Mouse (Mus musculus) MEL (cell line): ENCODE data around the gene Ubxn4. TPM values are rescaled to one million over a fixed set of nuclear protein-coding genes. Genes with fewer than 3 reads are reported as not detected.

Experiments used
- DNase-seq: peaks from one replicate; pipeline ENCODE4 v3.0.0; 2011; ENCODE audit warnings: low read depth, low spot score
- H3K27ac ChIP-seq: 2 replicates; pipeline ENCODE4 v1.5.1; 2012; ENCODE audit warnings: low read depth, mild to moderate bottlenecking, control low read depth, low read length, moderate library complexity; ENCODE audit not compliant: control insufficient read depth
- H3K27me3 ChIP-seq, 2 experiments: fragments of 150-350 bp in 1 of 2; sonication (generic) in 1 of 2; 2 replicates each; pipeline ENCODE4 v1.6.1; 2012; ENCODE audit warnings: low read length in 2 of 2, mild to moderate bottlenecking in 2 of 2, improper control_type of control experiment in 1 of 2, moderate library complexity in 1 of 2; ENCODE audit not compliant: insufficient read depth in 2 of 2, control insufficient read depth in 1 of 2
- H3K36me3 ChIP-seq, 2 experiments: 2 replicates each; pipeline ENCODE4 v1.6.1; 2012 to 2014; ENCODE audit warnings: low read length in 2 of 2, improper control_type of control experiment in 1 of 2, inconsistent platforms in 1 of 2, mild to moderate bottlenecking in 1 of 2; ENCODE audit not compliant: insufficient read depth in 2 of 2, control insufficient read depth in 1 of 2
- H3K4me1 ChIP-seq, 2 experiments: fragments of 150-350 bp in 1 of 2; sonication (generic) in 1 of 2; 2 replicates each; pipeline ENCODE4 v1.6.1; 2012; ENCODE audit warnings: low read length in 2 of 2, improper control_type of control experiment in 1 of 2, mild to moderate bottlenecking in 1 of 2; ENCODE audit not compliant: insufficient read depth in 2 of 2, control insufficient read depth in 1 of 2
- H3K4me3 ChIP-seq, 2 experiments: fragments of 150-350 bp in 1 of 2; sonication (generic) in 1 of 2; 2 replicates each; pipeline ENCODE4 v1.5.1; 2012; ENCODE audit warnings: low read depth in 2 of 2, low read length in 2 of 2, mild to moderate bottlenecking in 2 of 2, moderate library complexity in 2 of 2, control low read depth in 1 of 2, improper control_type of control experiment in 1 of 2; ENCODE audit not compliant: control insufficient read depth in 1 of 2, insufficient read depth in 1 of 2
- H3K79me2 ChIP-seq: 2 replicates; pipeline ENCODE4 v1.6.1; 2012; ENCODE audit warnings: mild to moderate bottlenecking, low read length, moderate library complexity; ENCODE audit not compliant: control insufficient read depth, poor library complexity, insufficient read depth
- H3K9ac ChIP-seq: 2 replicates; pipeline ENCODE4 v1.6.1; 2012; ENCODE audit warnings: low read depth, mild to moderate bottlenecking, control low read depth, low read length, moderate library complexity; ENCODE audit not compliant: control insufficient read depth, poor library complexity, severe bottlenecking
- H3K9me3 ChIP-seq: fragments of 150-350 bp; sonication (generic); replicated peaks from 2 replicates; pipeline ENCODE4 v1.6.1; 2012; ENCODE audit warnings: mild to moderate bottlenecking, low read length, improper control_type of control experiment, moderate library complexity; ENCODE audit not compliant: insufficient read depth
- BHLHE40 ChIP-seq: IDR thresholded peaks from 2 replicates; pipeline ENCODE4 v1.6.1; 2012; ENCODE audit warnings: low read depth, mild to moderate bottlenecking, inconsistent platforms, low read length, improper control_type of control experiment, borderline replicate concordance
- CHD1 ChIP-seq: IDR thresholded peaks from 2 replicates; pipeline ENCODE4 v1.6.1; 2012; ENCODE audit warnings: low read depth, mild to moderate bottlenecking, inconsistent platforms, low read length, improper control_type of control experiment
- CHD2 ChIP-seq: IDR thresholded peaks from 2 replicates; pipeline ENCODE4 v1.6.1; 2011; ENCODE audit warnings: low read length, improper control_type of control experiment
- CTCF ChIP-seq, 3 experiments: IDR thresholded peaks in 2 of 3; conservative IDR thresholded peaks in 1 of 3; 2 replicates each; pipeline ENCODE4 v1.5.1; 2011 to 2012; ENCODE audit warnings: low read length in 3 of 3, low read depth in 2 of 3, mild to moderate bottlenecking in 2 of 3, improper control_type of control experiment in 1 of 3, inconsistent platforms in 1 of 3, mixed read lengths in 1 of 3, moderate library complexity in 1 of 3; ENCODE audit not compliant: control insufficient read depth in 1 of 3, insufficient read depth in 1 of 3, poor library complexity in 1 of 3, severe bottlenecking in 1 of 3
- E2F4 ChIP-seq: IDR thresholded peaks from 2 replicates; pipeline ENCODE4 v1.6.1; 2011; ENCODE audit warnings: low read depth, low read length, improper control_type of control experiment, borderline replicate concordance
- ELF1 ChIP-seq: IDR thresholded peaks from 2 replicates; pipeline ENCODE4 v1.6.1; 2014; ENCODE audit warnings: low read depth, mild to moderate bottlenecking, inconsistent platforms, low read length, improper control_type of control experiment, moderate library complexity
- EP300 ChIP-seq, 2 experiments: IDR thresholded peaks; 2 replicates each; pipeline ENCODE4 v1.6.1; 2011; ENCODE audit warnings: improper control_type of control experiment in 2 of 2, low read length in 2 of 2, low read depth in 1 of 2, mild to moderate bottlenecking in 1 of 2
- ETS1 ChIP-seq: IDR thresholded peaks from 2 replicates; pipeline ENCODE4 v1.6.1; 2012; ENCODE audit warnings: low read depth, mild to moderate bottlenecking, inconsistent platforms, low read length, improper control_type of control experiment, moderate library complexity
- GABPA ChIP-seq: IDR thresholded peaks from 2 replicates; pipeline ENCODE4 v1.6.1; 2012; ENCODE audit warnings: low read depth, mild to moderate bottlenecking, inconsistent platforms, low read length, improper control_type of control experiment, moderate library complexity
- GATA1 ChIP-seq: IDR thresholded peaks from 2 replicates; pipeline ENCODE4 v1.6.1; 2011; ENCODE audit warnings: low read depth, low read length, improper control_type of control experiment
- MAFK ChIP-seq: IDR thresholded peaks from 2 replicates; pipeline ENCODE4 v1.6.1; 2011; ENCODE audit warnings: low read depth, mild to moderate bottlenecking, low read length, improper control_type of control experiment, borderline replicate concordance
- MAX ChIP-seq: IDR thresholded peaks from 2 replicates; pipeline ENCODE4 v1.6.1; 2011; ENCODE audit warnings: low read length, improper control_type of control experiment
- MAZ ChIP-seq: IDR thresholded peaks from 2 replicates; pipeline ENCODE4 v1.6.1; 2012; ENCODE audit warnings: low read depth, mild to moderate bottlenecking, inconsistent platforms, low read length, improper control_type of control experiment
- MEF2A ChIP-seq: IDR thresholded peaks from 2 replicates; pipeline ENCODE4 v1.6.1; 2014; ENCODE audit warnings: low read depth, mild to moderate bottlenecking, inconsistent platforms, low read length, improper control_type of control experiment; ENCODE audit not compliant: poor library complexity, insufficient replicate concordance, severe bottlenecking; ENCODE audit errors: extremely low read depth
- MXI1 ChIP-seq: IDR thresholded peaks from 2 replicates; pipeline ENCODE4 v1.6.1; 2011; ENCODE audit warnings: mild to moderate bottlenecking, low read depth, low read length, improper control_type of control experiment
- MYB ChIP-seq: IDR thresholded peaks from 2 replicates; pipeline ENCODE4 v1.6.1; 2011; ENCODE audit warnings: mild to moderate bottlenecking, low read depth, low read length, improper control_type of control experiment
- MYC ChIP-seq: IDR thresholded peaks from 2 replicates; pipeline ENCODE4 v1.6.1; 2011; ENCODE audit warnings: low read depth, mild to moderate bottlenecking, low read length, improper control_type of control experiment, moderate library complexity
- NELFE ChIP-seq: IDR thresholded peaks from 2 replicates; pipeline ENCODE4 v1.6.1; 2011; ENCODE audit warnings: low read depth, low read length, improper control_type of control experiment
- NRF1 ChIP-seq: IDR thresholded peaks from 2 replicates; pipeline ENCODE4 v1.6.1; 2014; ENCODE audit warnings: low read depth, mild to moderate bottlenecking, inconsistent platforms, low read length, improper control_type of control experiment, moderate library complexity; ENCODE audit not compliant: poor library complexity, insufficient read depth, severe bottlenecking
- POLR2A ChIP-seq, 2 experiments: IDR thresholded peaks; 2 replicates each; pipeline ENCODE4 v1.6.1; 2011 to 2012; ENCODE audit warnings: low read length in 2 of 2, mild to moderate bottlenecking in 2 of 2, control low read depth in 1 of 2, improper control_type of control experiment in 1 of 2, low read depth in 1 of 2, moderate library complexity in 1 of 2; ENCODE audit not compliant: control insufficient read depth in 1 of 2, insufficient read depth in 1 of 2, poor library complexity in 1 of 2
- POLR2AphosphoS2 ChIP-seq: IDR thresholded peaks from 2 replicates; pipeline ENCODE4 v1.6.1; 2011; ENCODE audit warnings: low read length, improper control_type of control experiment
- POLR2AphosphoS5 ChIP-seq: IDR thresholded peaks from 2 replicates; pipeline ENCODE4 v1.6.1; 2012; ENCODE audit warnings: low read depth, borderline replicate concordance, mild to moderate bottlenecking, inconsistent platforms, low read length, moderate library complexity, mixed read lengths
- RAD21 ChIP-seq: IDR thresholded peaks from 2 replicates; pipeline ENCODE4 v1.6.1; 2011; ENCODE audit warnings: mild to moderate bottlenecking, low read depth, low read length, improper control_type of control experiment
- RCOR1 ChIP-seq: IDR thresholded peaks from 2 replicates; pipeline ENCODE4 v1.6.1; 2012; ENCODE audit warnings: low read depth, mild to moderate bottlenecking, inconsistent platforms, low read length, improper control_type of control experiment
- SIN3A ChIP-seq: IDR thresholded peaks from 2 replicates; pipeline ENCODE4 v1.6.1; 2012; ENCODE audit warnings: low read length, improper control_type of control experiment, inconsistent platforms
- SMC3 ChIP-seq: IDR thresholded peaks from 2 replicates; pipeline ENCODE4 v1.6.1; 2011; ENCODE audit warnings: low read depth, low read length, improper control_type of control experiment
- TAL1 ChIP-seq: IDR thresholded peaks from 2 replicates; pipeline ENCODE4 v1.6.1; 2012; ENCODE audit warnings: mild to moderate bottlenecking, inconsistent platforms, low read length, moderate library complexity, mixed read lengths
- TBP ChIP-seq: IDR thresholded peaks from 2 replicates; pipeline ENCODE4 v1.8.0; 2011; ENCODE audit warnings: low read depth, low read length, improper control_type of control experiment
- TCF12 ChIP-seq: IDR thresholded peaks from 2 replicates; pipeline ENCODE4 v1.6.1; 2014; ENCODE audit warnings: low read depth, mild to moderate bottlenecking, inconsistent platforms, low read length, improper control_type of control experiment, moderate library complexity
- UBTF ChIP-seq: IDR thresholded peaks from 2 replicates; pipeline ENCODE4 v1.6.1; 2012; ENCODE audit warnings: low read depth, mild to moderate bottlenecking, inconsistent platforms, low read length, improper control_type of control experiment, moderate library complexity, borderline replicate concordance; ENCODE audit not compliant: insufficient read depth
- USF1 ChIP-seq: IDR thresholded peaks from 2 replicates; pipeline ENCODE4 v1.6.1; 2014; ENCODE audit warnings: low read depth, mild to moderate bottlenecking, inconsistent platforms, low read length, improper control_type of control experiment, moderate library complexity
- USF2 ChIP-seq, 2 experiments: IDR thresholded peaks; 2 replicates each; pipeline ENCODE4 v1.6.1; 2011 to 2012; ENCODE audit warnings: improper control_type of control experiment in 2 of 2, low read length in 2 of 2, borderline replicate concordance in 1 of 2, inconsistent platforms in 1 of 2, low read depth in 1 of 2, mild to moderate bottlenecking in 1 of 2; ENCODE audit not compliant: insufficient read depth in 1 of 2
- ZC3H11A ChIP-seq: IDR thresholded peaks from 2 replicates; pipeline ENCODE4 v1.6.1; 2012; ENCODE audit warnings: low read depth, mild to moderate bottlenecking, inconsistent platforms, low read length, improper control_type of control experiment
- ZKSCAN1 ChIP-seq: IDR thresholded peaks from 2 replicates; pipeline ENCODE4 v1.6.1; 2012; ENCODE audit warnings: low read depth, mild to moderate bottlenecking, inconsistent platforms, low read length, improper control_type of control experiment, moderate library complexity
- ZMIZ1 ChIP-seq: IDR thresholded peaks from 2 replicates; pipeline ENCODE4 v1.6.1; 2012; ENCODE audit warnings: low read depth, mild to moderate bottlenecking, inconsistent platforms, low read length, improper control_type of control experiment, moderate library complexity
- polyA plus RNA-seq, 2 experiments: library from polyadenylated mRNA; stranded (reverse) in 1 of 2; unstranded in 1 of 2; fragments of >175 nt in 1 of 2; fragments of >200 nt in 1 of 2; gene quantifications; 2 replicates each; pipeline versions ENCODE4 v1.2.1 to v1.2.4; 2012; ENCODE audit warnings: low replicate concordance in 2 of 2, low read depth in 1 of 2; ENCODE audit not compliant: insufficient read length in 2 of 2, insufficient read depth in 1 of 2, missing spikeins in 1 of 2
- total RNA-seq: library from RNA; depleted of rRNA; stranded (reverse); fragments of 300-350 nt; gene quantifications from 2 replicates; pipeline ENCODE4 v1.2.3, GENCODE M21; 2012

Ubxn4 gene
- total and polyA plus RNA-seq, 3 experiments, result 41.0 to 66.8 TPM; not detected in 1

DNA sequence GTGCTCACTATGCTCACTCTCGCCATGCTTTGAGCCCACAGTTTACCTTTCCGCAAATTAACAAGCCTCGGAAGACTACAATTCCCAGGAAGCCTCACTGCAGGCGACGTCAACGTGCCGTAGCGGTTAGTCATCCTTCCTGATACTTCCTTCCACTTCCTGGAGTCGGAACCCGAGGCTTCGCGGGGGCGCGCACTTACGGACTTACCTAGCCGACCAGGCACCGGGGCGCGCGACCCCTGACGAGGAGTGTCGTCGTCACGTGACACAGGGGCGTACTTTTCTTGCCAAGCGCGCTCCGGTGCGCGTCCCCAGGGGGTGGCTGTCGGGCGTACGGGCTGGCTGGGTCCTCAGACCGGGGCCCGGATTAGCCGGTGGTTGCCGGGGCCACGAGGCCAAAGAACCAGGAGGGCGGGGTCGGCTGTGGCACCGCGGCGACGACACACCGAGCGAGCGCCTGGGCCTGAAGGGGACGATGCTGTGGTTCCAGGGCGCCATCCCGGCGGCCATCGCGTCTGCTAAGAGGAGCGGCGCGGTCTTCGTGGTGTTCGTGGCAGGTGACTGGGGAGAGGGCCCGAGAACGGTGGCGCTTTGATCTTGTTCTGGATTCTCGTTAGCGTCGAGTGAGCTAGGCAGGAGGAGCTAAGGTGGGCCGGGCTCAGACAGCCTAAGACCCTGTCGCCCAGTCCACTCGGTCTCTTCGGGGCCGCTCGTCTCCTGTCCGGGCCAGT is 397 bp downstream of the Ubxn4 start:
- peak; percentile 100 for DNase-seq
- Histone ChIP-seq H3K27ac (peak overlapping the region; percentile 68), H3K9me3 (no peaks in the 10 kb centered on the region), H3K9ac (peak overlapping the region; percentile 87), H3K27me3 (no peaks in the 10 kb centered on the region), H3K36me3 (peaks cover 2 to 14% of the 10 kb centered on the region in 2 experiments), H3K79me2 (peaks cover 30% of the 10 kb centered on the region), H3K4me3 (peak overlapping the region; percentile 73 to 87), H3K4me1 (peaks cover 2 to 3% of the 10 kb centered on the region in 2 experiments; a peak in 2 of 4 replicates)
- TF ChIP-seq USF1 (peak; percentile 99), POLR2AphosphoS2 (peak; percentile 81), MAFK (no peak), ZKSCAN1 (no peak), TAL1 (no peak), USF2 (IDR thresholded peaks at IDR 0.05; ENCODE audit: borderline replicate concordance in 1 of 2, insufficient read depth in 1 of 2, low read depth in 1 of 2, low read length in 2 of 2) (peak; percentile 69 to 87; a peak in 3 of 4 replicates), RAD21 (no peak), EP300 (IDR thresholded peaks at IDR 0.05; ENCODE audit: low read depth in 1 of 2, low read length in 2 of 2) (peak in 1 of 2 experiments; percentile 38; a peak in 1 of 4 replicates), TBP (peak; percentile 59), GATA1 (no peak), E2F4 (no peak), MAZ (0 out of 2 replicates have a peak, but pooled peaks have one; percentile 41), NELFE (peak; percentile 70), MAX (peak; percentile 88; the same call in 1 of the 2 replicates), NRF1 (0 out of 2 replicates have a peak, but pooled peaks have one; percentile 15), POLR2A (IDR thresholded peaks at IDR 0.05; ENCODE audit: control insufficient read depth in 1 of 2, insufficient read depth in 1 of 2, low read depth in 1 of 2, low read length in 2 of 2, poor library complexity in 1 of 2) (peak; percentile 73 to 76; a peak in 3 of 4 replicates), CHD2 (no peak), GABPA (no peak), ETS1 (peak; percentile 82), SMC3 (no peak), MXI1 (peak; percentile 93), UBTF (no peak), ZMIZ1 (peak; percentile 69), ELF1 (peak; percentile 99), MEF2A (no peak), SIN3A (peak; percentile 97), MYC (peak; percentile 86), RCOR1 (no peak), POLR2AphosphoS5 (no peak), ZC3H11A (no peak), TCF12 (peak; percentile 30; the same call in 1 of the 2 replicates), CHD1 (no peak), BHLHE40 (peak; percentile 81; the same call in 1 of the 2 replicates), CTCF (IDR thresholded peaks at IDR 0.05 in 2 of 3, conservative IDR thresholded peaks at IDR 0.05 in 1 of 3; ENCODE audit: control insufficient read depth in 1 of 3, insufficient read depth in 1 of 3, low read depth in 2 of 3, low read length in 3 of 3, poor library complexity in 1 of 3, severe bottlenecking in 1 of 3) (no peak), MYB (peak; percentile 73; the same call in 1 of the 2 replicates)
